Mouse (Mus musculus) embryo, embryonic 10 days (tissue): ENCODE results near the gene Pnpo.

ENCODE experiments used
- DNase-seq: peaks from one replicate; pipeline ENCODE4 v3.0.0-alpha.2; 2015; ENCODE audit warnings: low spot score

The Pnpo gene

DNA sequence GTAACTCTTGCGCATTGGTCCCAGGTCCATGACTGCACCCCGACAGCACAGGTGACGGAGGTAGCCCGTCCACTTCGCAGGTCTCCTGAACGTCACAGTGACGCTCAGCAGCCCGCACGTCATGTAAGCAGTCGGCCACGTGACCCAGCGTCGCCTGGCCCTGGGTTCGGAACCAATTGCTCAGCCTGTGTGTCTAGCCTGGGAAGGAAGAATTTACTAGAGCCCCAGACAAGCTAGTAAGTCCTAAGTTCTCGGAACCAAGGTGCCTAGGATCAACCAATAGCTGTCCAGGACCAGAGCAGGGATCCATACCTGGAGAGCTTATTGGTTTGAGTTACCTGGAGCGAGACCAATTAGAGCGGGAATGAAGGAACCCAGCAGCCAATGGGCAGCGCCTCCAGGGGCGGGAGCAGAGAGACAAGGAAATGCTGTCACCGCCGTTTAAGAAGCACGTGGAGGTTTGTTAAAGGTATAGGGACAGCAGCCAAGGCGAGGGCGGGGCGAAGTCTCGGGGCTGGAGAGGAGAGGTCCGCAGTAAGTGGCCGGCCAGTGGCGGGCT lies at the start of gene Pnpo:
Gene Pnpo, minus strand, starts transcription at position 241 of the 559 bp plus-strand sequence.
- DNase-seq = peak; percentile 95

- peak; percentile 62 for DNase-seq
These were observed 49.0 kb upstream of the Pnpo start for GRCm38 (mm10) chr11:96992722-96993311.

DNA sequence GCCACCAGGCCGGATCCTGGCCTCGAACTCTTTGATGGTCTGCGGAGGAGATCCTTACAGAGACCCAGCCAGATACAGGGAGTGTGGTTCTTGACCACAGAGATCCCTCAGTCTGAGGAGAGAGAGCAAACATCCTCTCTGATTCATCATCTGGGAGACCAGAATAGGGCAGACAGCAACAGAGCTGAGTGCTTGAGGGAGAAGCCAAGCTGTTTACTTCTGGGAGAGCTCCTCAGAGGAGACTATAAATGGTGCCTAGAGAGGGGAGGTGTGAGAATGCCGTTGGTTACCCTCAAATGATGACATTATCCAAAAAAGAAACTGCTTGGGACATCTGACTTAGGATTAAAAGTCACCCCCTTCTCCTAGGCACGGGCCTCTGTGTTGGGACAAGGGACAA lies 47.7 kb upstream of the Pnpo start:
- DNase-seq = no peak

DNA sequence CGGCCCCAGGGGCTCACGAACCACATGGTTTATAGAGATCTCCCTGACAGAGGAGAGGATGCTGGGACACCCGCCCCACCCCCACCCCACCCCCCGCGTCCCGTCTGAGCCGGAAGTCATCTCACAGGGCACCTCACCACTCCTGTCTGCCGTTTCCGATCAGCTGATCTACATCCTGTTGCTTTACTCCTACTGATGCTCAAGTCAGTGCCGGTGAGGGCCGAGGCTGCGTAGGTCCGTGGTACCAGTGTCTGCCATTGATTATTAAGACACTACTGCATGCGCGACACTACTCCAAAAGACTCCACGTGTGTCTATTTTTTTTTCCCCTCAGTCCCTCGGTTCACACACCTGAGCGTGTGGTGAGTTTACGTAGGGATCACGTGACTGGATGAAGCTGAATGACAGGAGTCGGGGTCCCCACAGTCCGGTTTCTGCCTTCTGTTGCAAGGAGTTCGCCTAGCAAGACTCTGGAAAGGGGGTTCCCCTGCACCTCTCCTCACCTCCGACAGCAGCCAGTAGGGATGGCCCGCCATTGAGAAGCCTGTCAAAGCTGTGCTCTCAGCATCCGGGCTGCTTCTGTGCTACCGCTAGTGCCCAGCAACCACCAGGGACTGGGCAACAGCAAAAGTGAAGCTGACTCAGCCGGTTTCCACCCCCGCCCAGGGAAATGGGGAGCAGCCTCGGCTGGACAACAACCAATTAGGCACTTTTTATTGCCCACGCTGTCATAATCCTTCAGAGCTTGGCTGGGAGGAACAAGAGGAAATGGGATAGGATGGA lies 44.3 kb upstream of the Pnpo start:
- DNase-seq = peak; percentile 55

DNA sequence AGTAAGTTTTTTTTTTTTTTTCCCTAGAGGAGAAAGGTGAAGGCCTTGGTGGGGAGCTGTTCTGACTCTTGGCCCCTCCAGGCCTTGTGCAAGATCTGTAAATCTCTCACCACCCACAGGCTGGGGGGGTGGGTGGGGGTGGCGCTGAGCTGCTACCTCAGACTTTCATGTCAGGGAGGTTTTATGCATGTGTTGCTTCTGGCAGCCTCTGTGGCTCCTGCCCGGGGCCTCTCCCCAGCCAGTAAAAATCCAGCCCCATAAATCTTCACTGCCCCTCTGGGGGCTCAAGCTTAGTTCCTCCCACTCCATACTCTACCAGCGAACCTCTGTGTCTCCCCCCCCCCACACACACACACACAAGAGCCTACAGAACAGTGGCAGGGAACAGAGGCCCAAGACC lies 42.7 kb upstream of the Pnpo start:
- DNase-seq = no peak

GRCm38 (mm10) chr11:96984903-96985302 lies 41.1 kb upstream of the Pnpo start:
- no peak for DNase-seq

DNA sequence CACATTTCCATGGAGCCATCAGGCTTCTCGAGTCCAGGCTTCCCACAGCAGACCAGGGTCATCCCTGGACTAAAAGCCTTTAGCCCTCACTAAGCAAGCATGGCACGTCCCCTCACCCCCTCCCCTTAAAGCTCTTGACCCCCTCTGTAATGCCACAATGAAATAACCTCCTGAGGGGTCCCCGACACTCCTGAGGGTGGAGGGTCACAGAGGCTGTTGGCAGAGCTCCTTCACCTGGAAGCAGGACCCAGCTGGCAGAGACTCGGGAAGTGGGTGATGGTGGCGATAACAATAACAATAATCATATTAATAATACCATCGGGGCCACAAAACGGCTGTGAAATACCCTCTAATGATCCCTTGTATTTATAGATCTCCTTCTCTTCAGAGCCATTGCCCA lies 39.1 kb upstream of the Pnpo start, which contains the start of gene Sp2:
Gene Sp2, minus strand, starts transcription at position 101 of the 400 bp plus-strand sequence.
- DNase-seq = no peak

GRCm38 (mm10) chr11:96982355-96982754 lies 38.6 kb upstream of the Pnpo start:
- DNase-seq = peak; percentile 90

GRCm38 (mm10) chr11:96981461-96981860 lies 37.7 kb upstream of the Pnpo start:
- no peak for DNase-seq

- DNase-seq = no peak
These were observed 36.2 kb upstream of the Pnpo start for GRCm38 (mm10) chr11:96980021-96980420.

DNA sequence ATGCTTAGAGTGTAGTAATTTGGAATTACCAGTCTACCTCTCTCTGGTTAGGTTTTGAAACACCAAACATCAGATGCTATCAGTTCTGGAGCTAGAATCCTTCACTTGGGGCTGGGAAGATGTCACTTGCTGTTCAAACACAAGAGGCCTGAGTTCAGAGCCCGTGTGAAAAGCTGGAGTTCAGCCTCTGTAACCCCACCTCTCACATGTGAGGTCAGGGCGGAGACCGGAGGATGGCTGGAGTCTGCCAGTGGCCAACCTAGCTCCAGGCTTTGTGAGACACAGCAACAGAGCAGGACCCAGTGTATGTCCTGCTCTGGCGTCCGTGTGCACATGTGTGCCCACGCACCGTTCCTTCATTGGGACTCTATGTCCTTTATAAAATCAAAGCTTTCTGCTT lies 35.5 kb upstream of the Pnpo start:
- DNase-seq = no peak

GRCm38 (mm10) chr11:96978401-96979246 lies 34.8 kb upstream of the Pnpo start:
- DNase-seq = no peak

GRCm38 (mm10) chr11:96977606-96978400 lies 34.0 kb upstream of the Pnpo start:
- peak; percentile 100 for DNase-seq

- peak; percentile 74 for DNase-seq
These were observed 33.3 kb upstream of the Pnpo start for GRCm38 (mm10) chr11:96976911-96977591.

DNA sequence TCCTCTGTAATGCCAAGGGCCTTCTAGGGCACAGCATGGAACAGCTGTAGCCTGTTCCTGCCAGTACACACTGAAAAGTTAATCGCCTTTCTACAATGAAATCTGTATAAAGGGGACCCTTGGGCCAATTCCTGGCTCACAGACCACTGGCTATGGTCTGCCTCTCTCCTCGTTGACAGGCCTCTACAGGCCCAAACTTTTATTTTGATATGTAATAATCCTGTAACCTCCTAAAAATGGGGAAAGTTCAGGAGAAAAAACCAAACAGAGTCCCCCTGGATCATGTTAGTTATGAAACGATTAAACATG lies 32.5 kb upstream of the Pnpo start:
- no peak for DNase-seq

- DNase-seq = no peak
These were observed 32.0 kb upstream of the Pnpo start for GRCm38 (mm10) chr11:96975511-96976378.

DNA sequence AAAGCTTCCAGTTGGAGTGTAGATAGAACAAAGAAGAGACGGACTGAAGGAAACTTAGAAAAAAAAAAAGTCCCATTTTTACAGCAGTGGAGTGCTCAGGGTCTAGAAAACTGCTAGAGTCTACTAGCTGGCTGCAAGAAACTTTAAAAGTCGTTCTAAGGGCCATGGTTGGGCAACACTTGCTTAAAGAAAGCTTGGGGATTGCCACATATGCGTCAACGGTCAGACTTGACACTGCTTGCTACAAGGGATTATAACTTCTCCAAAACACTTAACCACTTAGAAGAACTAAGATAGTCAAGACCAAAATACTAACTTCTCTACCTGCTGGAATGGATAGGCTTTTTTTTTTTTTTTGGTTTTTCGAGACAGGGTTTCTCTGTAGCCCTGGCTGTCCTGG lies 31.0 kb upstream of the Pnpo start:
- no peak for DNase-seq

GRCm38 (mm10) chr11:96973426-96973964 lies 29.7 kb upstream of the Pnpo start:
- no peak for DNase-seq

DNA sequence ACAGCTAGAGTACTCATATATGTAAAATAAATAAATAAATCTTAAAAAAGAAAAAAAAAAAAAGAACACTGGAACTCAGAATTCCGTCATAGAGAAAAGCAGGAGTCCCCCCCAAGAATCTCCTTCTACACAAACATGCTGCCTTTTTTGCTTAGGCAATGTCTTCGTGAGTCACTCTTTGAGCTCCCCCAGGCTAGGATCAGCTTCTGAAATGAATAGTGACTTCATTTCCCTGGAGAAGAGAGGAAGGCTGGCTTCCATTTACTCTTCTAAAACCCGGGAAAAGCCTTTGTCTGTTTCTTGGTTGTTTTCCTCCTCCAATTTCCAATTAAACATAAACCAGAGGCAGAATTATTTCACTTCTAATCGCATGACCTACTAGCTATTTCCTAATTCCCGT lies 29.1 kb upstream of the Pnpo start:
- no peak for DNase-seq

DNA sequence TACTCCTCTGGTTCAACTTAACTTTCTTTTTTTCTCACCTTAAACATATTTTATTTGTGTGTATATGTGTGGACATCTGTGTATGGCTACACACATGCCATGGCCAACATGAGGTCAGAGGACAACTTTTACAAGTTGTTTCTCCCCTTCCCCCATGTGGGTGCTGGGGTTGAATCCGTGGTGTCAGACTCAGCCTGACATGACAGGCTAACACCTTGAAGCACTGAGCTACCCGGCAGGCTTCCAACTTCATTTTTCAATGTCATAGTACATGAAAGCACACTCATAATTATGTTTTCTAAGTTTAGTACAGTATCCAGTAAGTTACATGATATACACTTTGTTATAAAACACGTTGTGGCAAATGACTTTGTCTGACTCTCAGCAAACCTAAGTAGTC lies 26.6 kb upstream of the Pnpo start:
- DNase-seq = no peak
